Mouse (Mus musculus) forebrain, embryonic 13.5 days (tissue): ENCODE results near the gene Gabrp. TPM values are rescaled to one million over a fixed set of nuclear protein-coding genes. Genes with fewer than 3 reads are reported as not detected.

ENCODE experiments used
- ATAC-seq: fragments of 200-750 bp; cut with Nextera tagmentation; 2 replicates; pipeline ENCODE4 v1.8.0; 2017
- H3K27ac ChIP-seq: fragments of 300-500 bp; sonication (generic); 2 replicates; pipeline ENCODE4 v1.5.1; 2015; ENCODE audit warnings: inconsistent platforms, mild to moderate bottlenecking, moderate library complexity
- H3K27me3 ChIP-seq: fragments of 300-500 bp; sonication (generic); 2 replicates; pipeline ENCODE4 v1.6.1; 2015; ENCODE audit warnings: mild to moderate bottlenecking, inconsistent platforms
- H3K36me3 ChIP-seq: fragments of 300-500 bp; sonication (generic); 2 replicates; pipeline ENCODE4 v1.6.1; 2015; ENCODE audit warnings: mild to moderate bottlenecking, inconsistent platforms; ENCODE audit not compliant: poor library complexity, severe bottlenecking
- H3K4me1 ChIP-seq: fragments of 300-500 bp; sonication (generic); 2 replicates; pipeline ENCODE4 v1.6.1; 2015; ENCODE audit warnings: inconsistent platforms
- H3K4me2 ChIP-seq: fragments of 300-500 bp; sonication (generic); 2 replicates; pipeline ENCODE4 v1.6.1; 2015; ENCODE audit warnings: inconsistent platforms, mild to moderate bottlenecking, moderate library complexity
- H3K4me3 ChIP-seq: fragments of 300-500 bp; sonication (generic); 2 replicates; pipeline ENCODE4 v1.5.1; 2015; ENCODE audit warnings: mild to moderate bottlenecking, inconsistent platforms
- H3K9ac ChIP-seq: fragments of 300-500 bp; sonication (generic); 2 replicates; pipeline ENCODE4 v1.6.1; 2015; ENCODE audit warnings: mild to moderate bottlenecking, inconsistent platforms
- H3K9me3 ChIP-seq: fragments of 300-500 bp; sonication (generic); replicated peaks from 2 replicates; pipeline ENCODE4 v1.6.1; 2016; ENCODE audit warnings: inconsistent platforms
- WGBS: fragments of 180-500 bp; shearing (Covaris S2); methylation state at CpG from one replicate; pipeline ENCODE4 v1.1.7; 2015; 5-methylcytosine and 5-hydroxymethylcytosine counted together
- polyA plus RNA-seq: library from polyadenylated mRNA; unstranded; fragments of >200 nt; fragmentation: Nextera tagmentation; extraction: Ambion mirVana; gene quantifications from 2 replicates; pipeline ENCODE4 v1.2.1, GENCODE M21; 2015

Gene Gabrp
- polyA plus RNA-seq, 1 experiment from 2014 or later: not detected

GRCm38 (mm10) chr11:33563921-33564320 is 14.8 kb downstream of the Gabrp start:
- Histone ChIP-seq H3K27me3 (no peaks in the 10 kb centered on the region), H3K9ac (no peak overlapping the region), H3K4me2 (no peak overlapping the region), H3K36me3 (no peaks in the 10 kb centered on the region), H3K9me3 (0 out of 2 replicates have a peak, but pooled peaks cover 4% of the 10 kb centered on the region), H3K4me3 (no peak overlapping the region), H3K27ac (no peak overlapping the region), H3K4me1 (no peaks in the 10 kb centered on the region)
- ATAC-seq: no peak
- WGBS: 89% methylated on average over 2 of the region's 2 CpGs

DNA sequence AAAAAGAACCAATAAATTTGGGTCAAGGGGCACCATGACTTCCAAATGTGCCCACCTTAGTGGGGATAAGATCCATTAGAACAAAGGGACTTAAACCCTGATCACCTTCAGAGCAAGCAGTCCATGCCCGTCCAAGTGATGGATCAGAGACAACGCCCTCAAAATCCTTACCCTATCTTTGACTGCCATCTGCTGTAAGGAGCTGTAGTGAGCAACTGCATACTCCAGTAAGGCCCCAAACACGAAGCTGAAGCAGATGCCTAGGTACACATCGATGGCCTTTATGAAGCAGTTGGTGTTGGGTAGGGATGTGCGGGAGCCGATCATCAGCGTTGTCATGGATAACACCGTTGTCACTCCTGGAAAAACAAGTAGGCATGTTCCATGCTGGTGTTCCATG is 24.6 kb downstream of the Gabrp start:
- no peak overlapping the region for H3K27ac ChIP-seq
- ATAC-seq: no peak

DNA sequence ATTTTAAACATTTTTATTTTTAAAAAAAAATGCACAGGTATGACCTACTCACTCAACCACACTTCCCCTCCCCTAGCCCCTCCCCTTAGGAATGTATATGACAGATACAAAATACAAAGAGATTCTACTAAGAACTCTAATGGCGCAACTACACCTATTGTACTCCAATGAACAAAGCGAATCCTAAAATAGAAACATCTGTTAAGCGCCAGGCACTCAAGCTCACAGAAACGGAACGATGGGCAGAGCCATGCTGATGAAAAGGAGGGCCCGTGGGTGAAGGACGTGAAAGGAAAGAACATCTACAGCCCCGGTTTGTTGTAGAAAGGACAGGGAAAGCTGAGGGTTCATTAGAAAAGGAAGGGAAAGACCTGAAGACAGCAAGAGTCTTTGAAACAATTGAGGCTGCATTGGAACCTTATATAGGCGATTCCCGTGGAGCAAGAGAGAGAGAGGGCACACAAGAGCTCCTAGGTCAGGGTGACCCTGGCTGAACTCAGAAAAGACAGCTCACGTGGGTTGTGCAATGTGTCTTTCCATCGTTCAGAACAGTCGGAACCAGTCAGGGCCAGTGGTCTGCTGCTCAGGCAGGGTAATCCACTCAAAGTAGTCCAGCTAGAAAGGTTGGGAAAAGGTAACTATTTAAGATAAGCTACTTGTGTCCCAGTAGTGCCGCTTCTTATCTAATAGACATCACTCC is 27.7 kb downstream of the Gabrp start:
- no peaks in the 10 kb centered on the region for H3K36me3 ChIP-seq
- H3K4me1 ChIP-seq: no peaks in the 10 kb centered on the region
- H3K4me3 ChIP-seq: no peak overlapping the region
- 78% methylated on average over 14 of the region's 14 CpGs for WGBS
- no peak overlapping the region for H3K27ac ChIP-seq
- H3K9me3 ChIP-seq: no peaks in the 10 kb centered on the region
- no peak overlapping the region for H3K4me2 ChIP-seq
- ATAC-seq: no peak
- H3K9ac ChIP-seq: no peak overlapping the region
- no peaks in the 10 kb centered on the region for H3K27me3 ChIP-seq

More for the DNA sequence above, 24.6 kb downstream of the Gabrp start:
- WGBS: 81% methylated on average over 8 of the region's 8 CpGs
- H3K27me3 ChIP-seq: no peaks in the 10 kb centered on the region
- no peaks in the 10 kb centered on the region for H3K9me3 ChIP-seq
- no peaks in the 10 kb centered on the region for H3K36me3 ChIP-seq
- no peak overlapping the region for H3K9ac ChIP-seq
- H3K4me3 ChIP-seq: no peak overlapping the region
- H3K4me1 ChIP-seq: no peaks in the 10 kb centered on the region
- H3K4me2 ChIP-seq: no peak overlapping the region

DNA sequence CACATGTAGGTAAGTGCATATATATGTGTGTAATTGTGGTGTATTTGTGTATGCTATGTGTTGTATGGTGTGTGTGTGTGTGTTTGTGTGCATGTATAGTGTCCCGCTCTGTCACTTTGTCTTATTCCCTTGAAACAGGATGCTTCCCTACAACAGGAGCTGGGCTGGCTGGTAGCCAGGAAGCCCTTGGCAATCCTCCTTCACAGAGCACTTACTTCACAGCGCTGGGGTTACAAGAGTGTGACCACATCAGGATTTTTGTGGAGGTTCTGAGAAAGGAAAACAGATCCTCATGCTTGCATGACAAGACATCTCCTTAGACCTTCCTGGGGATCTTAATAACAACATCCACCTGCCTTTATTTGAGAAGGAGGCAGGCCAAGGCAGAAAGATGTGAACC is 31.4 kb downstream of the Gabrp start:
- no peak overlapping the region for H3K4me3 ChIP-seq
- 83% methylated on average over 2 of the region's 2 CpGs for WGBS
- no peak overlapping the region for H3K27ac ChIP-seq
- no peaks in the 10 kb centered on the region for H3K27me3 ChIP-seq
- no peaks in the 10 kb centered on the region for H3K4me1 ChIP-seq
- H3K9ac ChIP-seq: no peak overlapping the region
- H3K4me2 ChIP-seq: no peak overlapping the region
- no peaks in the 10 kb centered on the region for H3K9me3 ChIP-seq
- no peak for ATAC-seq
- H3K36me3 ChIP-seq: no peaks in the 10 kb centered on the region

DNA sequence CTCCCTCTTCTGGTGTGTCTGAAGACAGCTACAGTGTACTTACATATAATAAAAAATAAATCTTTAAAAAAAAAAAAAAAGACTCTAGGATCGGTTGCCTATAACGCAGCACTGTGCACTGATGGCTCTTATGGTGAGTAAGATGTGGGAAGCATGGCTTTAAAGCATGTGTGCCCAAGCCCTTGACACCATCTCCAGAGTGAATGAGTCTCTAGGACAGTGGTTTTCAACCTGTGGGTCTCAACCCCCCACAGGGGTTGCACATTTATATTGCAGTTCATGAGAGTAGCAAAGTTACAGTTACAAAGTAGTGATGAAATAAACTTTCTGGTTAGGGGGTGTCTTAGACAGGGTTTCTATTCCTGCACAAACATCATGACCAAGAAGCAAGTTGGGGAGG is 33.8 kb downstream of the Gabrp start:
- Histone ChIP-seq H3K4me2 (no peak overlapping the region), H3K4me3 (no peak overlapping the region), H3K36me3 (no peaks in the 10 kb centered on the region), H3K9me3 (no peaks in the 10 kb centered on the region), H3K27me3 (no peaks in the 10 kb centered on the region), H3K9ac (no peak overlapping the region), H3K4me1 (no peaks in the 10 kb centered on the region), H3K27ac (no peak overlapping the region)
- WGBS: 92% methylated on average over 2 of the region's 2 CpGs
- no peak for ATAC-seq

DNA sequence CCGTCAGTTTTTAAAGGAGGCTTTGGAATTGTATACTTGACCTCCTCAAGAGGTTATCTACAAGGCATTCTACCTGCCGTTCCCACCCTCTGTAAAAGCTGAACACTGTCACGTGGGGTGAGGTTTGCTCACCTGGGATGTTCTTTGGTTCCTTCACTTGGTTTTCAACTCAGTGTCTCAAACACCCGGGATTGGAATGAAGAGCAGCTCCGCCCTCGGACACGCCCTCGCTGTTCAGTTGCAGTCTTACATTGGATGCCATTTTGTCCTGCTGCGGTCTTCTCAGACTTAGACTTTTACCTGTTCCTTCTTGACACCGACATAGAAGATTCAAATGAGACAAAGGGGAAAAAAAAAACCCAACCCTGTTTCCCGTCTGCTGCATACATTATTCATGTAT is 34.6 kb downstream of the Gabrp start:
- no peak for ATAC-seq
- Histone ChIP-seq H3K36me3 (no peaks in the 10 kb centered on the region), H3K4me3 (no peak overlapping the region), H3K27me3 (no peaks in the 10 kb centered on the region), H3K27ac (no peak overlapping the region), H3K4me2 (no peak overlapping the region), H3K9ac (no peak overlapping the region), H3K4me1 (no peaks in the 10 kb centered on the region), H3K9me3 (no peaks in the 10 kb centered on the region)
- WGBS: 71% methylated on average over 11 of the region's 11 CpGs

DNA sequence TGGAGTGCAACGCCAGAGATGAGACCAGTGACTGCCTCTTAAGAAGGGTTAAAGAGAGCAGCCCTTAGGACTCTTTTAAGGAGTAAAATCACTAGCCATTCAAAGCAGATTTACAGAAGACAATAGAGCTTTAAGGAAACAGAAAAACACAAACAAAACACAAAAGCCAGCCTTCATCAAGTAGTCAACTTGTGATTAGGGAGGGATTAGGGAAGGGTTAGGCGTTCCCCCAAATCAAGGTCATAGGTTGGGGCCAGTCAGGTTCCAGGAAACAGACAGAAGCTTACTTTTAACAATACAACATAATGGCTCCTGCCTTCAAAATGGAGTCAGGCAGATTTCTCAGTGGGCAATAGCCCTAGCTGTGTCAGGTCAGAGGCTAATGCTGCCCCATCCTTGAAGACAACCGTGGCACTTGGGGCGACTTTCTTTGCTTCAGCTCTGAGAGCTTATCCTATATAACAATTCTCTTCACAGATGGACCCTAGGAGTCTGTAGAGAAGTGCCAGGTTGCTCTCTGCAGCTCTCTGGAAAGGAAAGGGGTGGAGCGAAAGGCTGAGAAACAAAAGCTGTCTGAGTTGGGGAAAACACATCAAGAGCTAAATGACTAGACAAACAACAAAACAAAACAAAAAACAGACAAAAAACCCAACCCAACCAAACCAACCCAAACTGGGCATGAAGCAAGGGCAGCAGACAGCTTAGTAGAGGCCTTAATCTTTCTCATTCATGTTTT is 41.2 kb downstream of the Gabrp start:
- no peak for ATAC-seq
- H3K9me3 ChIP-seq: no peaks in the 10 kb centered on the region
- WGBS: 34% methylated on average over 5 of the region's 5 CpGs
- H3K4me3 ChIP-seq: no peak overlapping the region
- no peak overlapping the region for H3K9ac ChIP-seq
- H3K27ac ChIP-seq: no peak overlapping the region
- no peak overlapping the region for H3K4me2 ChIP-seq
- H3K4me1 ChIP-seq: no peaks in the 10 kb centered on the region
- H3K36me3 ChIP-seq: no peaks in the 10 kb centered on the region
- no peaks in the 10 kb centered on the region for H3K27me3 ChIP-seq

DNA sequence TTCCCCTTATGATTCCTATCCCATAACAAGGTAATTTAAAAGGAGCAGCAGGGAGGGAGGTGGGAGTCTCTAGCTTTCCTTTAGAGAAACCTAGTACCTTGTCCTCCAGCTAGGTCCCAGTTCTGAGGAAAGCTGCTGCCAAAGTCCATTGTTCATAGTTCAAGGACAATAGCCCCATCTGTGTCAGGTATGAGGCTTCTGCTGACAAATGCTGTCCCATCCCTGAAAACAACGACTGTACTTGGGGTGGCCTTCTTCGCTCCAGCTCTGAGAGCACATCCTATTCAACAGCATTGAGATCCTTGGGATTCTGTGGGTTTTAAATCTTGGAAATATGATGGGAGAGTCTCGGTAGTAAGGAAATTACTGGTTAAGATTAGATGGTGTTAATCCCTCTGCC is 42.1 kb downstream of the Gabrp start:
- no peak overlapping the region for H3K9ac ChIP-seq
- H3K4me1 ChIP-seq: no peaks in the 10 kb centered on the region
- H3K9me3 ChIP-seq: no peaks in the 10 kb centered on the region
- no peak overlapping the region for H3K4me3 ChIP-seq
- ATAC-seq: no peak
- H3K27ac ChIP-seq: no peak overlapping the region
- H3K27me3 ChIP-seq: no peaks in the 10 kb centered on the region
- no peaks in the 10 kb centered on the region for H3K36me3 ChIP-seq
- H3K4me2 ChIP-seq: no peak overlapping the region
- WGBS: 93% methylated on average over 3 of the region's 3 CpGs

DNA sequence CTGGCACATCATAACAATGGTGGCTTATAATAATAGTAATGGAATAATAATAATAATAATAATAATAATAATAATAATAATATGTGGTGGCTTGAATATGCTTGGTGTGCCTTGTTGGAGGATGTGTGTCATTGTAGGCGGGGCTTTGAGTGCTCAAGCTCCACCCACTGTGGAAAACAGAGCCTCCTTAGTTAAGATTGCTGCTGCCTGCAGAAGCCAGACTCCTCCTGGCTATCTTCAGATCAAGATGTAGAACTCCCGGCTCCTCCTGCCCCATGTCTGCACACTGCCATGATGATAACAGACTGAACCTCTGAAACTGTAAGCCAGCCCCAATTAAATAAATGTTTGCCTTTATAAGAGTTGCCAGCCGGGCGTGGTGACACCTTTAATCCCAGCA is 44.2 kb downstream of the Gabrp start:
- no peaks in the 10 kb centered on the region for H3K36me3 ChIP-seq
- no peak overlapping the region for H3K4me3 ChIP-seq
- H3K9ac ChIP-seq: no peak overlapping the region
- H3K27me3 ChIP-seq: no peaks in the 10 kb centered on the region
- 83% methylated on average over 4 of the region's 4 CpGs for WGBS
- H3K27ac ChIP-seq: no peak overlapping the region
- H3K9me3 ChIP-seq: no peaks in the 10 kb centered on the region
- H3K4me2 ChIP-seq: no peak overlapping the region
- no peaks in the 10 kb centered on the region for H3K4me1 ChIP-seq
- no peak for ATAC-seq

DNA sequence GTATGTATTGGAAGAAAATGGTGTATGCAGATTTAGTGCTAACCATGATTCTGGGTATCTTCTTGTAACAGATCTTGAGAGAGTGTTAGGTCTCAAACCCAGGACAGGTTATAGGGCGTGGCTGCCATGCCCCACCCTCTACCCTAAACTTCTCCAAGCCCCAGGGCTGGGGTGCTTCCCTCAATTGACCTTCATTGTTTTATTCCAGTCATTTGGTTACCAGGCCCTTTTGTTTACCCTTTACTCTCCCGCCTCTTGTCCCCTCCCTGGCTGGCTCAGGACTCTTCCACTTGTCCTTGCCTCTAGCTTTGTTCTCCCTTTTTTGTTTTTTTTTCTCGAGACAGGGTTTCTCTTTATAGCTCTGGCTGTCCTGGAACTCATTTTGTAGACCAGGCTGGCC is 45.2 kb downstream of the Gabrp start:
- H3K27me3 ChIP-seq: no peaks in the 10 kb centered on the region
- H3K36me3 ChIP-seq: no peaks in the 10 kb centered on the region
- no peak overlapping the region for H3K4me2 ChIP-seq
- H3K27ac ChIP-seq: no peak overlapping the region
- no peaks in the 10 kb centered on the region for H3K9me3 ChIP-seq
- ATAC-seq: no peak
- no peaks in the 10 kb centered on the region for H3K4me1 ChIP-seq
- 68% methylated on average over 3 of the region's 3 CpGs for WGBS
- H3K9ac ChIP-seq: no peak overlapping the region
- H3K4me3 ChIP-seq: no peak overlapping the region

GRCm38 (mm10) chr11:33529576-33529975 is 49.2 kb downstream of the Gabrp start:
- ATAC-seq: no peak
- H3K27me3 ChIP-seq: no peaks in the 10 kb centered on the region
- H3K4me3 ChIP-seq: no peak overlapping the region
- H3K4me2 ChIP-seq: no peak overlapping the region
- no peaks in the 10 kb centered on the region for H3K36me3 ChIP-seq
- WGBS: 78% methylated on average over 2 of the region's 2 CpGs
- no peak overlapping the region for H3K9ac ChIP-seq
- H3K27ac ChIP-seq: no peak overlapping the region
- no peaks in the 10 kb centered on the region for H3K9me3 ChIP-seq
- H3K4me1 ChIP-seq: no peaks in the 10 kb centered on the region

DNA sequence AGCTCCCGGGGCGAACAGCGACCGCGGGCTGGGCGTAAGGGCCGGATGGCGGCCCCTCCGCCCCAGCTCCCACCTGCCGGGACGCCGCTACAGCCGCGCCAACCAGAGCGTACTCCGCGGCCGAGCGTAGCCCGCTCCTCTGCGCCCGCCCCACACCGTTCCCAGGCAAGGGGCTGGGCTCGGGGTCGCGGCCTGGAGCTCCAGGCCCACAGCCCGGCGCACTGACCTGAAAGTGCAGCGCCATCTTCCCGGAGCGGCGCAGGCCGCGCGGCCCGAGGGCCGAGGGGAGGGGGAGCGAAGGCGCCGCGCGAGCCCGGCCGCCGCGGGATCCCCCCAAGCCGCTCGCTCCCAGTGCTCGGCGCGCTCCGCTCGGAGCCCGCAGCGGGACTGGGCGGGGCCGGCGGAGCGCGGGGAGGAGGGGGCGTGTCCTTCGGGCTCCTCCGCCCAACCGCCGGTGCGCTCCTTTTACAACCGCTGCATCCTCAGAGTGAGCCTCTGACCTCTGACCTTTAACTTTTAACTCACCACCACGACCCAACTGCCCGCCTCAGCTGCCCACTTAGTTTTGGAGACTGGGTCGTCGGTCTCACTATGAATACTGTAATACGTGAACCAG is 65.3 kb downstream of the Gabrp start, which contains the start of gene Ranbp17:
Gene Ranbp17 (minus strand): TSS at position 371 of the 616 bp plus-strand sequence.
- H3K9me3 ChIP-seq: peaks cover 3% of the 10 kb centered on the region; the same call in 1 of the 2 replicates
- peak within 1 kb of the TSS; percentile 89 for H3K27ac ChIP-seq
- peak within 1 kb of the TSS; percentile 88 for H3K4me3 ChIP-seq
- peak within 1 kb of the TSS; percentile 92 for H3K9ac ChIP-seq
- no peaks in the 10 kb centered on the region for H3K27me3 ChIP-seq
- peak; percentile 90 for ATAC-seq
- no peaks in the 10 kb centered on the region for H3K36me3 ChIP-seq
- H3K4me1 ChIP-seq: peaks cover 4% of the 10 kb centered on the region; the same call in 1 of the 2 replicates
- peak within 1 kb of the TSS; percentile 72 for H3K4me2 ChIP-seq
- 1% methylated on average over 56 of the region's 72 CpGs for WGBS
